8 mouse cellular contexts compared by ENCODE assay signal in genomic region chr2:93954781-93955578, GRCm38 (mm10). TPM values are rescaled to one million over a fixed set of nuclear protein-coding genes. Genes with fewer than 3 reads are reported as not detected.
DNase-seq lines count a peak whose midpoint lies in the region; ATAC-seq lines count a peak whose summit lies in the region.

No protein-coding gene starts in this region.

- intact Hi-C loops in left cerebral cortex, postnatal 25 days (cut with DNase I), result loop anchor here (2.0 kb wide), 1 partner anchor 52 kb away; no protein-coding TSS in a partner anchor
- intact Hi-C loops in left cerebral cortex, postnatal 4 days (cut with DNase I), result loop anchor here (5.0 kb wide), 2 partner anchors 68 to 83 kb away; no protein-coding TSS in a partner anchor

- peaks cover 43% of the 10 kb centered on the region for H3K4me1 ChIP-seq in forebrain, embryonic 15.5 days
- H3K4me1 ChIP-seq in limb, embryonic 13.5 days, result peaks cover 19% of the 10 kb centered on the region
- H3K4me1 ChIP-seq in neural tube, embryonic 15.5 days, result peaks cover 42% of the 10 kb centered on the region

- H3K27ac ChIP-seq in forebrain, embryonic 15.5 days (replicated peaks), result peak overlapping the region; percentile 95
- no peak overlapping the region for H3K27ac ChIP-seq in limb, embryonic 13.5 days
- H3K27ac ChIP-seq in neural tube, embryonic 15.5 days (replicated peaks), result peak overlapping the region; percentile 65; the same call in 1 of the 2 replicates

- peak; percentile 48 to 55 for DNase-seq in left cerebral cortex, postnatal 25 days (ENCODE audit: low spot score in 2 of 2)
- no peak for DNase-seq in left cerebral cortex, postnatal 4 days
- peak; percentile 51 for DNase-seq in cerebellum, adult 8-10 months
- no peak for DNase-seq in spleen, postnatal 14 days (ENCODE audit: low spot score in 2 of 2)
- no peak for DNase-seq in yolk sac, embryonic 10.5 days (ENCODE audit: low spot score)

- H3K9me3 ChIP-seq in forebrain, embryonic 15.5 days, result no peaks in the 10 kb centered on the region
- H3K9me3 ChIP-seq in limb, embryonic 13.5 days, result no peaks in the 10 kb centered on the region
- no peaks in the 10 kb centered on the region for H3K9me3 ChIP-seq in neural tube, embryonic 15.5 days (replicated peaks)

- no peaks in the 10 kb centered on the region for H3K36me3 ChIP-seq in forebrain, embryonic 15.5 days
- no peaks in the 10 kb centered on the region for H3K36me3 ChIP-seq in limb, embryonic 13.5 days
- no peaks in the 10 kb centered on the region for H3K36me3 ChIP-seq in neural tube, embryonic 15.5 days

- H3K4me2 ChIP-seq in forebrain, embryonic 15.5 days (replicated peaks), result peak overlapping the region; percentile 96
- H3K4me2 ChIP-seq in limb, embryonic 13.5 days (replicated peaks), result peak overlapping the region; percentile 98
- peak overlapping the region; percentile 84 for H3K4me2 ChIP-seq in neural tube, embryonic 15.5 days

- peak overlapping the region; percentile 63 for H3K4me3 ChIP-seq in forebrain, embryonic 15.5 days
- H3K4me3 ChIP-seq in limb, embryonic 13.5 days, result peak overlapping the region; percentile 63
- H3K4me3 ChIP-seq in neural tube, embryonic 15.5 days (replicated peaks), result peak overlapping the region; percentile 69

- H3K27me3 ChIP-seq in forebrain, embryonic 15.5 days, result no peaks in the 10 kb centered on the region
- peaks cover 88% of the 10 kb centered on the region for H3K27me3 ChIP-seq in limb, embryonic 13.5 days
- peaks cover 26% of the 10 kb centered on the region for H3K27me3 ChIP-seq in neural tube, embryonic 15.5 days (replicated peaks)

- no peak for ATAC-seq in forebrain, embryonic 15.5 days (replicated peaks)
- no peak for ATAC-seq in limb, embryonic 13.5 days (ENCODE audit: low FRiP score, low read depth)
- ATAC-seq in neural tube, embryonic 15.5 days (ENCODE audit: low FRiP score), result no peak

- H3K9ac ChIP-seq in forebrain, embryonic 15.5 days (replicated peaks), result peak overlapping the region; percentile 72
- H3K9ac ChIP-seq in limb, embryonic 13.5 days, result no peak overlapping the region
- H3K9ac ChIP-seq in neural tube, embryonic 15.5 days (replicated peaks), result peak overlapping the region; percentile 75

- WGBS in forebrain, embryonic 15.5 days, result 1% methylated on average over 32 of the region's 32 CpGs
- 2% methylated on average over 32 of the region's 32 CpGs for WGBS in limb, embryonic 13.5 days
- WGBS in neural tube, embryonic 15.5 days, result under 1% methylated on average over 31 of the region's 32 CpGs

RNA-seq across cellular contexts. Expression of gene Gm13889, which starts 2.0 kb away (rescaled TPM):
- total RNA-seq in left cerebral cortex, postnatal 25 days (2021), result 10 to 100 TPM; 46.6 to 48.8 TPM
- total RNA-seq in left cerebral cortex, postnatal 4 days (2021), result 10 to 100 TPM; 44.3 to 45.6 TPM
- 24.2 and 26.7 TPM in 2 replicates for polyA plus RNA-seq in forebrain, embryonic 15.5 days (2015; fragmentation: Nextera tagmentation; extraction: Ambion mirVana)
- 1.1 and 1.8 TPM in 2 replicates for polyA plus RNA-seq in limb, embryonic 13.5 days (2015; fragmentation: Nextera tagmentation; extraction: Ambion mirVana)
- 8.8 and 10.8 TPM in 2 replicates for polyA plus RNA-seq in neural tube, embryonic 15.5 days (2015; fragmentation: Nextera tagmentation; extraction: Ambion mirVana)

RNA-seq across cellular contexts. Expression of gene Gm27027, which starts 41.2 kb away (rescaled TPM):
- not detected for total RNA-seq in left cerebral cortex, postnatal 25 days (2021)
- not detected for total RNA-seq in left cerebral cortex, postnatal 4 days (2021)
- polyA plus RNA-seq in forebrain, embryonic 15.5 days (2015; fragmentation: Nextera tagmentation; extraction: Ambion mirVana), result not detected in 2 replicates
- polyA plus RNA-seq in limb, embryonic 13.5 days (2015; fragmentation: Nextera tagmentation; extraction: Ambion mirVana), result not detected in 2 replicates
- polyA plus RNA-seq in neural tube, embryonic 15.5 days (2015; fragmentation: Nextera tagmentation; extraction: Ambion mirVana), result not detected in 2 replicates

RNA-seq across cellular contexts. Expression of gene Alkbh3, which starts 55.6 kb away (rescaled TPM):
- total RNA-seq in left cerebral cortex, postnatal 25 days (2021), result 10 to 100 TPM; 19.4 to 25.7 TPM
- 10 to 100 TPM; 33.7 to 43.3 TPM for total RNA-seq in left cerebral cortex, postnatal 4 days (2021)
- polyA plus RNA-seq in forebrain, embryonic 15.5 days (2015; fragmentation: Nextera tagmentation; extraction: Ambion mirVana), result 54.9 and 58.1 TPM in 2 replicates
- 72.3 and 76.9 TPM in 2 replicates for polyA plus RNA-seq in limb, embryonic 13.5 days (2015; fragmentation: Nextera tagmentation; extraction: Ambion mirVana)
- 44.4 and 47.2 TPM in 2 replicates for polyA plus RNA-seq in neural tube, embryonic 15.5 days (2015; fragmentation: Nextera tagmentation; extraction: Ambion mirVana)

Comparison
In these comparisons a context has a peak if more than half of its experiments do, and no peak if none do; other contexts are left out.
1. DNase-seq: peak in left cerebral cortex, postnatal 25 days (2 of 2) and cerebellum, adult 8-10 months (single experiment); none in left cerebral cortex, postnatal 4 days (single experiment), spleen, postnatal 14 days (0 of 2) and yolk sac, embryonic 10.5 days (single experiment).
2. Peak in every context shown above with its lines, with median percentiles within 50 percentile points of each other: H3K4me2 ChIP-seq and H3K4me3 ChIP-seq.